Mouse (Mus musculus) thymus, postnatal 0 days (tissue): ENCODE measurements around the gene Rdh14. TPM values are rescaled to one million over a fixed set of nuclear protein-coding genes. Genes with fewer than 3 reads are reported as not detected.
A peak's percentile ranks its signal among the peaks of the same experiment; 100 is the strongest.

Experiments
- DNase-seq: peaks from one replicate; pipeline ENCODE4 v3.0.0-alpha.2; 2015; ENCODE audit warnings: low spot score
- polyA plus RNA-seq: library from polyadenylated mRNA; unstranded; fragments of >200 nt; fragmentation: Nextera tagmentation; extraction: Ambion mirVana; gene quantifications from 2 replicates; pipeline ENCODE4 v1.2.1, GENCODE M21; 2015

Gene Rdh14
- polyA plus RNA-seq, result 34.8 and 38.7 TPM in 2 replicates

DNA sequence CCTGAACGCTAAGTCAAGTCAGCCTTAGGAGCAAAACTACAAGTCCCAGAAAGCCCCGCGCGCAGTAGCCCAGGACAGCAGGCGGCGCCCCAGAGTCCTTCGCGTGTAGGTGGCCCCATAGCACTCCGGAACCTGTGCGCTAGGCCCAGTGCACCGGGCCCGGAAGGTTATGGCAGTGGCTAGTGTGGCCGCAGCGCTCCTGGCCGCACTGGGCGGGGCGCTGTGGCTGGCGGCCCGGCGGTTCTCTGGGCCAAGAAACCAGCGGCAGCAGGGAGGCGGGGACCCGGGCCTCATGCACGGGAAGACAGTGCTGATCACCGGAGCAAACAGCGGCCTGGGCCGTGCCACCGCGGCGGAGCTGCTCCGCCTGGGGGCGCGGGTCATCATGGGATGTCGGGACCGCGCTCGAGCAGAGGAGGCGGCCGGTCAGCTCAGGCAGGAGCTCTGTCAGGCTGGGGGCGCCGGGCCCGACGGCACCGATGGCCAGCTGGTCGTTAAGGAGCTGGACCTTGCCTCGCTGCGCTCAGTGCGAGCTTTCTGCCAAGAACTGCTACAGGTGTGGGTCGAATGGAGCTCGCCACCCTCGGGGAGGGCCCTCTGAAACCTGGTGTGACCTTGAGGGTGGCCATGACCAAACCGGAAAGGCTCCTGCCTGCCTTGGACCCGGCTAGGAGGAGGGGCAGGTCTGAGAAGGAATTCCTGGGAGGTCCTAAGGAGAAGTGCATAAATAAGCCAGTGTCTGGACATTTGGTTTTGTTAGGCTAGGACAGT, at the start of gene Rdh14:
Gene Rdh14, plus strand, starts transcription at position 102 of the 771 bp plus-strand sequence.
- peak; percentile 92 for DNase-seq

DNA sequence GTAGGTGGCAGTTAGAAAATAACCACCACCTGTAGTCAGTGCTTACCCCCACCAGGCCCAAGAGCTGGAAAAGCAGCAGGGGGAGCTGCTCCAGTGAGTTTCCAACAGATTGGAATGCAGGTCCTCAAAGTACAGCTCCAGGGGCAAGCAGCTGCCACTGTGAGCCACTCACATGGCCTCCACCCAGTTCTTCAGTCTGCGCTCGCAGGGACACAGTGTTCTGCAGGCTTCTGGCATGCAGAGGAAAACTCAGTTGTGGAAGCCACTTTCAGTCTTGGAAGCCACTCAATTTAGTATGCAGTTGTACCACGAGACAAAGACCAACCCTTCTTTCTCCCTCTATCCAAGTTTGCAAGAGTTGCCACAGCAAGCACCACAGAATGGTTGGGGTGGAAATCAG, 39.9 kb upstream of the Rdh14 start:
- no peak for DNase-seq

DNA sequence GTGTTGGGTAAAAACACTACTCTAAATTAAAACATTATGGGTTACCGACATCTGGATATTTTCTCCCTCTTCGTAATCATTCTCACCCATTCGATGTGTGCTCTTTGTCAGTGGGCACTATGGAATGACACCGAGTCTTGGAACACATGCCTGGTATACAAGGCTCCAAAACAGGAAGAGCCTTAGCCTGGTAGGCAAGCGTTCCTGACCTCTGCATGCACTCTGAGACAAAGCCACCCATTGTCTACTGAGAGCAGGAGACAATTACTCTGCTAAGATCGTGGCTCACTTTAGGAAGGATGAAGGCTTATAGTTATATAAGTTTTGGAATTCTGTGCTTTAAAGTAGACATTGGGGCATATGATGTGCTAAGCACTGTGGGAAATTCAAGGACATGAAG, 32.8 kb upstream of the Rdh14 start:
- no peak for DNase-seq

DNA sequence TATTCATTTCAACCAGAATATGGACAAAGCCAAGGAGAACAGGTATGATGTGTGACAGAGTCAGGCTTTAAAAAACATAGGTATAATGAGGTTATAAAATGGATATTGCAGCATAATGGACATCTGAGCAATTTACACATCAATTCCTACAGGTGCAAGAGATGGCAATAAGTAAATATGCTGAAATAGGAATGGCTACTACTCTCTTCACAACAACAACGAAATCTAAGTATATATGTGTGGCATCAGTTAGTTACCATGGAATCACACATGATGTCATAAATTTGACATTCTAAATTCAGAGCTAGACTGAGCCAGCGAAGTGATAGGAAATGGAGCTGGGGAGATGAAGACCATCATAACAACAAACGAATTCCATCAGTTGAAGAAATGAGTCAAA, 20.9 kb upstream of the Rdh14 start, which contains the start of gene Nt5c1b:
Gene Nt5c1b, plus strand, starts transcription at position 301 of the 400 bp plus-strand sequence.
- no peak for DNase-seq

DNA sequence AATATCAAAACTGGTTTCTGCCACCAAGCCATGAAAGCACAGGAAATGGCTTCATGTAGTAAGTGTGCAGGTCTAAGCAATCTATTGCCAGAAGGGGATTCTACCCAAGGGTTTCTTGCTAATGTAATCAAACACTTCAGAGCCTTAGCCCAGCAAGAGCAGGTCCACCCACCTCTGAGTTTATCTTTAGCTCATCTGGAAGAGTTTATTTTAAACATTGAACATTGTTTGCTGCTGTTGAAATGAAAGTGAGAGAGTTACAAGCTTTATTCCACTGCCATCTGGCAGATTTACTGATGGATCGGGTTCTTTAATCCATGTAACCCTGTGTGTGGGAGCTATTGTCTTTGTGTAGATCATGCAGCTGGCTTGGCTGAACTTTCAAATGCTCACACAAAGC, 10.2 kb downstream of the Rdh14 start:
- DNase-seq, result no peak

DNA sequence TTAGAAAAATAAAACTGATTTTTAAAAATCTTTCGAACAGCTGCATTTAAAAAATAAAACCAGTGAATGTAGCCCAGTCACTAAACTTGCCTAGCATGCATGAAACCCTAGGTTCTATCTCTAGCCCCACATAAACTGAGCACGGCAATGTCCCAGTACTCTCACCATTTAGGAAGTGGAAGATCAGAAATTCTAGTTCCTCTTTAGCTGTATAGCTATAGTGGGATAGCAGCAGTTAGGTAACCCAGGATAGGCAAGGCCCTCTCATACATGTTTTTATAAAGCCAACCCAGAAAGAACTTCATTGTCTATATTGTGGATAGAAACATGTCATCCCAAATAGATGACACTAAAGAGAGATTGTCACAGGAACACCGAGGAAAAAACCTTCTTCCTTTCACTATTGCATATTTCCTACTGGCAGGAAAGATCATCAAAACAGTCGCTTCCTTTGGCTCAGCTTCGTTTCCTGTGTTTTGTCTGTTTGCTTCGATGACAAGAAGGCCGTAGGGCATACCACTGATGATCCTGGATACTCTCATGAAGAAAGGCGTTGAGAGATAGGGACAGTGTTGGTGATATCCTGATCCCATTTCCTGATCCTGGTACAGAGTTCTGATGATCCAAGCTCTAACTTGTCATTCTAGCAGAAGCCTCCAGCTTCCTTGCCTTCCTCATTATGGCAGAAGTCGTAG, 12.0 kb downstream of the Rdh14 start:
- DNase-seq, result no peak

DNA sequence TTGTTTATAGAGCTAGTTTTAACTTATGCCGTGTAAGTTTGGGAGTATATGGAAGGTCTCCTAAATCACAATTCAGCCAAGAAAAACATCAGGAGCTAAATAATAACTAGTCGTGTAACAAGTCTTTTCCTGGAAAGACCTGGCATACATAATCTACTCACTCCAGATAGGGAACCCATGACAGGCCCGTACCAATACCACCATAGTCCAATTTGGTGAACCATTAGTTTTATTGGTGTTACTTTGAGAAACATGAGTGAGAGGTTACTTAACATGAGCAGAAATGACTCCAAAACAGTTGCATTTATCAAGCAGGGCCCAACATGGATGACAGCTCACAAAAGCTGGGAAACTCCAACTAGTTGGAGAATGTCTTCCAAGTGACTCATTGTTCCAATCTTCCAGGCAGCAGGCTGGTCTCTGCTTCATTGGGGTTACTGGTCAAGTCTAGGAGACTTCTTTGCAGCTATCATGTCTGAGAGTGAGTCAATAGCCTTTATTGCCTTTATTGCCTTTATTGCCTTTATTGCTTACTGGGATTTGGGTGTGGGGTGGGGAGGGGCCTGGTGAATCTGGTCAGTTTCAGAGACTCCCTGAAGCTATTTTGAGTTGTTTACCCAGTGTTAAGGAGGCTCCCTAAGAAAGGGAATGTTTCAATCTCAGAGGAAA, 20.1 kb downstream of the Rdh14 start:
- no peak for DNase-seq

DNA sequence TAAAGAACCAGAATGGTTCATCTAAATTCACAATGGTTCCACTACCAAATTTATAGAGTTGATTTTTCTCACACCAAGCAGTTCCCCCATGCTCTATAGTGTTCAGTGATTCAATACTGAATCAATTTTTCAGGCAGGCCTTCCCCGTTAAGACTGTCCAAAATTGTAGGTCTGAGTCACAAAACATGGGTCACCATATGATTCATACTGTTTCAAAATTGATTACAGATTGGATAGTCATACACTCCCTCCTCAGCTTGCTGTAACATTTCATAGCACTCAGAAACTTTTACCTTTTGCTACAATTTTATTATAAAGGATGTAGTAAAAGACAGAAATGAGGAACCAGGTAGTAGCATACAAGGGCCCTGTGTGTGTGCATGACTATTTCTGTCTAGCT, 20.9 kb downstream of the Rdh14 start:
- DNase-seq, result no peak

DNA sequence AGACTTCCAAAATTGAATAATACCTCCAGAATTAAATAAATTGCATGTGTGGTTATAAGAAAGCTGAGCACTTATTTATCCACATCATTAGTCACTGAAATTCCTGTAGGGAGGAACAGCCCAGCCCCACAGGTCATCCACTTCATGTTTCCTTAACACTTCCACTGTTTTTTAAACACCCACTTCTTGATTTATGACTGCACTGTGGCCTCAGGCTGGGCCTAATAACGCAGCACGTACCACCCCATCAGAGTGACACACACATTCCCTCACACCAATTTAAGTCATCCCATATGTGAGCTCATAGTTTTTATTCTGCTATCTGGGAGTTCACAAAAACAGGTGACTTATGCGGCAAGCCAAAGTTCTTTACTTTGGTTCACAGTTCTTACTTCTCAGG, 31.8 kb downstream of the Rdh14 start:
- no peak for DNase-seq

DNA sequence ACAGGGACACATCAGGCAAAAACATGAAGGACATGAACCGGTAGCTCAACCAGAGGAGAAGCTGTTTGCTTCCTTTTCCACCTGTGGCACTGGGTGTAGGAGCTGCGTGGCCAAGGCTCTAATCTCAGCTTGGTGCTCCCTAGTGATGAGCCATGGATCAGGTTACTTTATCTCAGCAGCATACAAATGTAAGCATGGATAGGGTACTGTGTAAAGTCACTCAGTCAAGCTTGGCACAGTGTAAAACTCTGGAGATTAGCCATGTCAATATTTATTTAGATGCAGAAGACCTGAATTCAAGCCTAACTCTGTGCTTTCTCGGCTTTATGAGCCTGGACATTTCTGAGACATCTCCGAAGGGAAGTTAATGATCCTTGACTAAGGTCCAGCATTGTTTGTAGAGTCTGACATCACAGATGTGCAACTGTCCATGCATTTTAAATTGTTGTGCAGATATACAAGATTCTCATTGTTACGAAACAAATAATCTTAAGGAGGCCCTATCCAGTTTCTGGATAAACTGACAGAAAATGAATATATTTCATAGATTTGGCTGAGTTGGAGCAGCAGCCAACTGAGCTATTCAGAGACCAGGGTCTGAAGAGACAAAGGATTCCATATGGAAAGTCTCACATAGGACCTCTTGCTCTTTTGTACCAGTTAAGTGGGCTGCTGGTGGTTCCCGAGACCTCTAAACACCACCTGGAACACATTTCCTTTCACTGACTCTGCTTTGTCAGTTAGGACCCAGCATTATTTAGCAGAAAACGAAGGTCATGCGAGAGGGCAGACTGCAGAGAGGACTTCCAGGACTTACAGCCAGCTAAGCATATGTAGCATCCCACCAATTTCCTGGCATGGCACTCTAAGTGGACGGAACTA, 35.7 kb downstream of the Rdh14 start:
- no peak for DNase-seq

DNA sequence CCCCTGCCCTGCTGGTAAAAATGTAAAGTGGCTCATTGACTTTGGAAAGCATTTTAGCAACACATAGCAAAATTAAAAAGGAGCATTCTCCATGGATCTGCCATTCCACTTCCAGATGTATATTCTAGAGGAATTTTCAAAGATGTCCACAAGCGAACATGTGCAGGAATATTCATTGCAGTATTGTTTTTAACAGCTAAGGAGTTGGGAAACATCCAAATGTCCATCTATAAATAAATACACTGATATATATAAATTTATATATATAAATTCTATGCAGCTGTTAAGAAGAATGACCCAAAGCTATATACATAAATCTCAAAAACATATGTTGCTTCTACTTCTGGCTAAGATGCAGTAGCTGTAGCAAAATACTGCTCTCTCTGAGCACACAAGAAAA, 40.4 kb downstream of the Rdh14 start:
- DNase-seq, result no peak

DNA sequence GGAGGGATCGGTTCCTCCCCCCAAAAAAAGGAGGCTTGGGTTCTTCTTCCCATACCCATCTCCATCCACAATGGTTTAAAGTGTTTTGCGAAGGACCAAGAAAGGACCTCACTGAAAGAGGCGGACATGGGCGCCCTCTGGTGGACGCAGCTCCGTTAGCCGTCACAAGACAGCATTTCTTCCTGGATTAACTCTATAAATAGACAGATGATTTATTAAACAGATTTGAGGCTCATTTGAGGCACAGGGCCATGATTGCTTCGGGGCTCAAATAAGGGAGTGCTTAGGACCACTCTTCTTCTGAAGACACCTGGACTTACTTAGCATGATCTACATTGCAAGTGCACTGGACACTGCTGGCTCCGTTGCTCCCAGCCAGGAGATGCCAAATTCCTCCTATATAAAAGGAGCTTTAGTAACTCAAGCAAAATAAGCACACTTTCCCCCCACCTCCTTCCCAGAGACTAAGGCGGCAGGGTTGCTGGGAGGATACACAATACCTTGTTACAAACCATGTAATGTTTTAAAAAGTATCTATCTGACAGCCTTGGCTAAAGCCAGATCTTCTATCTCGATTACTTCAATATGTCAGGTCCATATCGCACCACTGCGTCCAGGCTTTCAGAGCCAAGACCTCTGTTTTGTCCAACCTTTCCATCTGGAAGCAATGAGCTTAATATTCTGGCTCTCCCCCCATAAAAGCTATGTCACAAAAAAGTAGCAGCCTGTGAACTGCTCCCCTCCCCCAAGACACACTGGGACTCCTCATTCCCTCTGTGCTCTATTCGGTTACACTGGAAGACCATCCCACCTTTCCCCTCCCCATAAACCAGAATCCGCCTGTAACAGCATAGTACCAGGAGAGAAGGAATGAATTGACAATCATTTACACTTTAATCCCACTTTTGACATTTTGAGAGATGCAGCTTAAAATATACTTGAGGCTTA, 47.8 kb downstream of the Rdh14 start:
- peak; percentile 49 for DNase-seq

DNA sequence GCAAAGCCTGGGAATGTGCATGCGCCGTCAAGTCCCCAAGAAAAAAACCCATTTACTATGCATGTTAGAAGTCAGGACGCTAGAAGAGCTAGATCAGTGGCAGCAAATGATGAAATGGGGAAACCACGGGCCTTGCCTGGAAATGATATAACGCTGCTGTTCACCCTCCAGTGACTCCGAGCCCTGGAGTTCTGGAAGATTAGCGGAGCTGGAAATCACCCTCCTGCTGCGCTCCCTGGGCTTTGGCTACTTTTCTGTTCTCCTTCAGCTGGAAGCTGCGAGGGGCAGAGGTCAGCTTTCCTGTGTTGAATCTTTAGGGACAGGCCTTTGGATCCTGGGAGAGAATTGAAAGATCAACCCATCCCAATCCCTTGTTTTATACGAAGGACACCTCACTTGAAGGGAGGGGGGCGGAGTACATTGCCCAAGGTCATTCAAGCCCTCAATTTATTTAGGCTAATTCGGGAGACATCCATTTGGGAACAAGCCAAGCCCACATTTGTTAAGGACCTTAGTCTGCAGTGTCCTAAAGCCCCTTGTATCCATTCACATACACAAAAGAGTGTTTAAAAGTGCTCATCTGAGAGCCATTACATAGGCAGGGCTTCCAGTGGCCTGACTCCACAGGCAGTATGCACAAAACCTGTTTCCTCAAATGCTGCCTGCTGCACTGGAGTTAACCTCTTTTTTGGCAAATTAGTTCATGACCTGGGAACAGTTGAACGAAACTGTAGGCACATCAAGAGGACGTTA, 49.1 kb downstream of the Rdh14 start:
- no peak for DNase-seq

Other genes with a start within 250 kb of the Rdh14 start
- gene Nt5c1b, start 20.8 kb upstream of the Rdh14 start, polyA plus RNA-seq, result 0.09 TPM in 1 of 2 replicates, not detected in the other